Mouse (Mus musculus) midbrain, embryonic 15.5 days (tissue): ENCODE measurements around the gene Lgalsl. TPM values are rescaled to one million over a fixed set of nuclear protein-coding genes. Genes with fewer than 3 reads are reported as not detected.

ENCODE experiments used
- ATAC-seq: fragments of 200-750 bp; cut with Nextera tagmentation; replicated peaks from 2 replicates; pipeline ENCODE4 v1.8.0; 2017; ENCODE audit warnings: moderate TSS enrichment
- H3K27ac ChIP-seq: fragments of 300-500 bp; sonication (generic); 2 replicates; pipeline ENCODE4 v1.5.1; 2015; ENCODE audit warnings: mild to moderate bottlenecking, inconsistent platforms
- H3K27me3 ChIP-seq: fragments of 300-500 bp; sonication (generic); replicated peaks from 2 replicates; pipeline ENCODE4 v1.6.1; 2015; ENCODE audit warnings: inconsistent platforms
- H3K36me3 ChIP-seq: fragments of 300-500 bp; sonication (generic); replicated peaks from 2 replicates; pipeline ENCODE4 v1.6.1; 2015; ENCODE audit warnings: inconsistent platforms
- H3K4me1 ChIP-seq: fragments of 300-500 bp; sonication (generic); 2 replicates; pipeline ENCODE4 v1.6.1; 2015; ENCODE audit warnings: inconsistent platforms
- H3K4me2 ChIP-seq: fragments of 300-500 bp; sonication (generic); 2 replicates; pipeline ENCODE4 v1.6.1; 2015; ENCODE audit warnings: inconsistent platforms, mild to moderate bottlenecking, moderate library complexity
- H3K4me3 ChIP-seq: fragments of 300-500 bp; sonication (generic); 2 replicates; pipeline ENCODE4 v1.5.1; 2015; ENCODE audit warnings: mild to moderate bottlenecking, inconsistent platforms
- H3K9ac ChIP-seq: fragments of 300-500 bp; sonication (generic); 2 replicates; pipeline ENCODE4 v1.6.1; 2015; ENCODE audit warnings: mild to moderate bottlenecking, inconsistent platforms
- H3K9me3 ChIP-seq: fragments of 300-500 bp; sonication (generic); 2 replicates; pipeline ENCODE4 v1.6.1; 2016; ENCODE audit warnings: inconsistent platforms
- WGBS: fragments of 180-500 bp; shearing (Covaris S2); methylation state at CpG from one replicate; pipeline ENCODE4 v1.1.7; 2015; ENCODE audit warnings: mixed read lengths; 5-methylcytosine and 5-hydroxymethylcytosine counted together
- polyA plus RNA-seq: library from polyadenylated mRNA; unstranded; fragments of >200 nt; fragmentation: Nextera tagmentation; extraction: Ambion mirVana; gene quantifications from 2 replicates; pipeline ENCODE4 v1.2.1, GENCODE M21; 2015

The Lgalsl gene
- polyA plus RNA-seq, 1 experiment from 2014 or later = 80.7 TPM

- H3K36me3 ChIP-seq = no peaks in the 10 kb centered on the region
- H3K4me1 ChIP-seq = peaks cover 5% of the 10 kb centered on the region; the same call in 1 of the 2 replicates
- no peak for ATAC-seq
- H3K9ac ChIP-seq = no peak overlapping the region
- H3K27ac ChIP-seq = no peak overlapping the region
- 88% methylated on average over 7 of the region's 7 CpGs for WGBS
- H3K9me3 ChIP-seq = no peaks in the 10 kb centered on the region
- no peak overlapping the region for H3K4me2 ChIP-seq
- no peak overlapping the region for H3K4me3 ChIP-seq
- no peaks in the 10 kb centered on the region for H3K27me3 ChIP-seq
Measured at GRCm38 (mm10) chr11:20821351-20821750, 9.5 kb downstream of the Lgalsl start.

- no peak overlapping the region for H3K9ac ChIP-seq
- H3K27me3 ChIP-seq = no peaks in the 10 kb centered on the region
- no peaks in the 10 kb centered on the region for H3K9me3 ChIP-seq
- no peak for ATAC-seq
- no peaks in the 10 kb centered on the region for H3K36me3 ChIP-seq
- H3K4me2 ChIP-seq = no peak overlapping the region
- H3K4me1 ChIP-seq = no peaks in the 10 kb centered on the region
- whole genome bisulfite sequencing = 86% methylated on average over 6 of the region's 6 CpGs
- H3K4me3 ChIP-seq = no peak overlapping the region
- no peak overlapping the region for H3K27ac ChIP-seq
Measured at GRCm38 (mm10) chr11:20813901-20814523, 16.8 kb downstream of the Lgalsl start.

GRCm38 (mm10) chr11:20812153-20812887 lies 18.5 kb downstream of the Lgalsl start:
- Histone ChIP-seq H3K9me3 (no peaks in the 10 kb centered on the region), H3K27ac (no peak overlapping the region), H3K27me3 (no peaks in the 10 kb centered on the region), H3K4me2 (no peak overlapping the region), H3K4me1 (no peaks in the 10 kb centered on the region), H3K4me3 (no peak overlapping the region), H3K36me3 (no peaks in the 10 kb centered on the region), H3K9ac (no peak overlapping the region)
- 71% methylated on average over 5 of the region's 5 CpGs for WGBS
- no peak for ATAC-seq

GRCm38 (mm10) chr11:20806659-20807058 lies 24.2 kb downstream of the Lgalsl start:
- H3K36me3 ChIP-seq = no peaks in the 10 kb centered on the region
- WGBS = 93% methylated on average over 5 of the region's 5 CpGs
- H3K27me3 ChIP-seq = no peaks in the 10 kb centered on the region
- no peak overlapping the region for H3K9ac ChIP-seq
- ATAC-seq = no peak
- H3K9me3 ChIP-seq = no peaks in the 10 kb centered on the region
- H3K4me3 ChIP-seq = no peak overlapping the region
- no peak overlapping the region for H3K4me2 ChIP-seq
- H3K27ac ChIP-seq = no peak overlapping the region
- no peaks in the 10 kb centered on the region for H3K4me1 ChIP-seq

GRCm38 (mm10) chr11:20805604-20806249 lies 25.1 kb downstream of the Lgalsl start:
- Histone ChIP-seq H3K27ac (no peak overlapping the region), H3K36me3 (no peaks in the 10 kb centered on the region), H3K4me1 (peaks cover 1% of the 10 kb centered on the region), H3K27me3 (no peaks in the 10 kb centered on the region), H3K4me3 (no peak overlapping the region), H3K9ac (no peak overlapping the region), H3K9me3 (no peaks in the 10 kb centered on the region), H3K4me2 (no peak overlapping the region)
- WGBS = 61% methylated on average over 4 of the region's 4 CpGs
- ATAC-seq = no peak

GRCm38 (mm10) chr11:20804416-20804815 lies 26.4 kb downstream of the Lgalsl start:
- no peak overlapping the region for H3K4me2 ChIP-seq
- WGBS = 93% methylated on average over 4 of the region's 4 CpGs
- H3K27me3 ChIP-seq = no peaks in the 10 kb centered on the region
- no peak overlapping the region for H3K4me3 ChIP-seq
- no peaks in the 10 kb centered on the region for H3K36me3 ChIP-seq
- H3K9me3 ChIP-seq = no peaks in the 10 kb centered on the region
- no peak overlapping the region for H3K9ac ChIP-seq
- H3K27ac ChIP-seq = no peak overlapping the region
- no peak for ATAC-seq
- H3K4me1 ChIP-seq = peaks cover 9% of the 10 kb centered on the region

- H3K4me2 ChIP-seq = peak overlapping the region; percentile 1; the same call in 1 of the 2 replicates
- no peak overlapping the region for H3K9ac ChIP-seq
- no peaks in the 10 kb centered on the region for H3K27me3 ChIP-seq
- no peaks in the 10 kb centered on the region for H3K9me3 ChIP-seq
- ATAC-seq = peak; percentile 80
- no peaks in the 10 kb centered on the region for H3K36me3 ChIP-seq
- peaks cover 9% of the 10 kb centered on the region for H3K4me1 ChIP-seq
- H3K4me3 ChIP-seq = no peak overlapping the region
- H3K27ac ChIP-seq = peak overlapping the region; percentile 13
- 12% methylated on average over 14 of the region's 14 CpGs for WGBS
Measured at GRCm38 (mm10) chr11:20800277-20801092, 30.4 kb downstream of the Lgalsl start.

- H3K9me3 ChIP-seq = no peaks in the 10 kb centered on the region
- no peak overlapping the region for H3K4me2 ChIP-seq
- no peak for ATAC-seq
- WGBS = 94% methylated on average over 6 of the region's 6 CpGs
- H3K4me3 ChIP-seq = no peak overlapping the region
- peaks cover 9% of the 10 kb centered on the region for H3K4me1 ChIP-seq
- no peak overlapping the region for H3K9ac ChIP-seq
- H3K27me3 ChIP-seq = no peaks in the 10 kb centered on the region
- no peak overlapping the region for H3K27ac ChIP-seq
- no peaks in the 10 kb centered on the region for H3K36me3 ChIP-seq
Measured at GRCm38 (mm10) chr11:20797841-20798240, 33.0 kb downstream of the Lgalsl start.

- ATAC-seq = no peak
- 67% methylated on average over 2 of the region's 2 CpGs for WGBS
- H3K27ac ChIP-seq = no peak overlapping the region
- no peak overlapping the region for H3K9ac ChIP-seq
- peaks cover 5% of the 10 kb centered on the region for H3K4me1 ChIP-seq
- no peak overlapping the region for H3K4me2 ChIP-seq
- H3K4me3 ChIP-seq = no peak overlapping the region
- no peaks in the 10 kb centered on the region for H3K9me3 ChIP-seq
- H3K27me3 ChIP-seq = 0 out of 2 replicates have a peak, but pooled peaks cover 3% of the 10 kb centered on the region
- H3K36me3 ChIP-seq = no peaks in the 10 kb centered on the region
Measured at GRCm38 (mm10) chr11:20795466-20795865, 35.4 kb downstream of the Lgalsl start.

GRCm38 (mm10) chr11:20794913-20795254 lies 36.0 kb downstream of the Lgalsl start:
- peak; percentile 72 for ATAC-seq
- Histone ChIP-seq H3K27me3 (0 out of 2 replicates have a peak, but pooled peaks cover 3% of the 10 kb centered on the region), H3K36me3 (no peaks in the 10 kb centered on the region), H3K9me3 (no peaks in the 10 kb centered on the region), H3K4me2 (peak overlapping the region; percentile 21; the same call in 1 of the 2 replicates), H3K4me1 (no peaks in the 10 kb centered on the region), H3K4me3 (no peak overlapping the region), H3K9ac (no peak overlapping the region), H3K27ac (no peak overlapping the region)
- WGBS = 57% methylated on average over 11 of the region's 11 CpGs

GRCm38 (mm10) chr11:20794196-20794912 lies 36.5 kb downstream of the Lgalsl start:
- Histone ChIP-seq H3K27me3 (0 out of 2 replicates have a peak, but pooled peaks cover 3% of the 10 kb centered on the region), H3K27ac (no peak overlapping the region), H3K36me3 (no peaks in the 10 kb centered on the region), H3K4me2 (peak overlapping the region; percentile 21; the same call in 1 of the 2 replicates), H3K9me3 (no peaks in the 10 kb centered on the region), H3K9ac (no peak overlapping the region), H3K4me1 (no peaks in the 10 kb centered on the region), H3K4me3 (no peak overlapping the region)
- 38% methylated on average over 10 of the region's 10 CpGs for WGBS
- ATAC-seq = peak; percentile 92
